Mouse (Mus musculus): ENCODE measurements around the gene Gata2. TPM values are rescaled to one million over a fixed set of nuclear protein-coding genes. Genes with fewer than 3 reads are reported as not detected.

Gata2 gene
- polyA plus RNA-seq, 1 experiment from 2014 or later = 9.0 TPM

GRCm38 (mm10) chr6:88204531-88205385 is 11.1 kb downstream of the Gata2 start:
- no peaks in the 10 kb centered on the region for H3K9me3 ChIP-seq
- peaks cover 5% of the 10 kb centered on the region; the same call in 1 of the 2 replicates for H3K4me1 ChIP-seq
- ATAC-seq (ENCODE audit: low FRiP score, low read depth) = 0 out of 2 replicates have a peak, but pooled peaks have one; percentile 11
- no peak overlapping the region for H3K4me2 ChIP-seq (replicated peaks)
- no peak overlapping the region for H3K9ac ChIP-seq
- peaks cover 93% of the 10 kb centered on the region for H3K27me3 ChIP-seq (replicated peaks)
- no peak overlapping the region for H3K27ac ChIP-seq
- WGBS = 4% methylated on average over 25 of the region's 25 CpGs
- H3K36me3 ChIP-seq = no peaks in the 10 kb centered on the region
- H3K4me3 ChIP-seq = no peak overlapping the region

- Histone ChIP-seq H3K27ac (no peak overlapping the region), H3K9ac (no peak overlapping the region), H3K4me2 (replicated peaks) (no peak overlapping the region), H3K4me1 (peaks cover 4% of the 10 kb centered on the region; the same call in 1 of the 2 replicates), H3K4me3 (no peak overlapping the region), H3K27me3 (replicated peaks) (peaks cover 91% of the 10 kb centered on the region), H3K9me3 (no peaks in the 10 kb centered on the region), H3K36me3 (no peaks in the 10 kb centered on the region)
- 0 out of 2 replicates have a peak, but pooled peaks have one; percentile 13 for ATAC-seq (ENCODE audit: low FRiP score, low read depth)
- WGBS = 9% methylated on average over 7 of the region's 7 CpGs
Observed at GRCm38 (mm10) chr6:88205386-88205700, 11.7 kb downstream of the Gata2 start.

GRCm38 (mm10) chr6:88205937-88206336 is 12.2 kb downstream of the Gata2 start:
- ATAC-seq (ENCODE audit: low FRiP score, low read depth) = no peak
- Histone ChIP-seq H3K36me3 (no peaks in the 10 kb centered on the region), H3K27me3 (replicated peaks) (peaks cover 85% of the 10 kb centered on the region), H3K27ac (no peak overlapping the region), H3K4me2 (replicated peaks) (no peak overlapping the region), H3K9me3 (no peaks in the 10 kb centered on the region), H3K4me3 (no peak overlapping the region), H3K4me1 (peaks cover 4% of the 10 kb centered on the region; the same call in 1 of the 2 replicates), H3K9ac (no peak overlapping the region)
- 10% methylated on average over 9 of the region's 9 CpGs for WGBS

- Histone ChIP-seq H3K9me3 (no peaks in the 10 kb centered on the region), H3K36me3 (no peaks in the 10 kb centered on the region), H3K4me2 (replicated peaks) (no peak overlapping the region), H3K9ac (no peak overlapping the region), H3K27me3 (replicated peaks) (peaks cover 79% of the 10 kb centered on the region), H3K27ac (no peak overlapping the region), H3K4me1 (peaks cover 4% of the 10 kb centered on the region; the same call in 1 of the 2 replicates), H3K4me3 (no peak overlapping the region)
- ATAC-seq (ENCODE audit: low FRiP score, low read depth) = no peak
- 51% methylated on average over 7 of the region's 7 CpGs for WGBS
Observed at GRCm38 (mm10) chr6:88206566-88206965, 12.9 kb downstream of the Gata2 start.

- WGBS = 83% methylated on average over 10 of the region's 10 CpGs
- peaks cover 70% of the 10 kb centered on the region for H3K27me3 ChIP-seq (replicated peaks)
- no peaks in the 10 kb centered on the region for H3K36me3 ChIP-seq
- no peaks in the 10 kb centered on the region for H3K9me3 ChIP-seq
- H3K9ac ChIP-seq = no peak overlapping the region
- no peak overlapping the region for H3K27ac ChIP-seq
- no peak overlapping the region for H3K4me3 ChIP-seq
- peaks cover 4% of the 10 kb centered on the region; the same call in 1 of the 2 replicates for H3K4me1 ChIP-seq
- no peak for ATAC-seq (ENCODE audit: low FRiP score, low read depth)
- H3K4me2 ChIP-seq (replicated peaks) = no peak overlapping the region
Observed at GRCm38 (mm10) chr6:88207403-88208033, 13.8 kb downstream of the Gata2 start.

- Histone ChIP-seq H3K4me2 (replicated peaks) (no peak overlapping the region), H3K36me3 (no peaks in the 10 kb centered on the region), H3K4me3 (no peak overlapping the region), H3K27ac (no peak overlapping the region), H3K9me3 (no peaks in the 10 kb centered on the region), H3K27me3 (replicated peaks) (peaks cover 66% of the 10 kb centered on the region), H3K4me1 (peaks cover 4% of the 10 kb centered on the region; the same call in 1 of the 2 replicates), H3K9ac (no peak overlapping the region)
- no peak for ATAC-seq (ENCODE audit: low FRiP score, low read depth)
- 88% methylated on average over 3 of the region's 3 CpGs for WGBS
Observed at GRCm38 (mm10) chr6:88208321-88208720, 14.6 kb downstream of the Gata2 start.

- no peak for ATAC-seq (ENCODE audit: low FRiP score, low read depth)
- 83% methylated on average over 5 of the region's 5 CpGs for WGBS
- Histone ChIP-seq H3K36me3 (no peaks in the 10 kb centered on the region), H3K4me3 (no peak overlapping the region), H3K27ac (no peak overlapping the region), H3K27me3 (replicated peaks) (peaks cover 55% of the 10 kb centered on the region), H3K4me1 (no peaks in the 10 kb centered on the region; the same call in 1 of the 2 replicates), H3K9me3 (no peaks in the 10 kb centered on the region), H3K4me2 (replicated peaks) (no peak overlapping the region), H3K9ac (no peak overlapping the region)
Observed at GRCm38 (mm10) chr6:88209453-88209852, 15.8 kb downstream of the Gata2 start.

- 64% methylated on average over 3 of the region's 3 CpGs for WGBS
- H3K9ac ChIP-seq = no peak overlapping the region
- peaks cover 48% of the 10 kb centered on the region for H3K27me3 ChIP-seq (replicated peaks)
- H3K4me3 ChIP-seq = no peak overlapping the region
- H3K36me3 ChIP-seq = no peaks in the 10 kb centered on the region
- H3K9me3 ChIP-seq = no peaks in the 10 kb centered on the region
- no peak overlapping the region for H3K4me2 ChIP-seq (replicated peaks)
- H3K27ac ChIP-seq = no peak overlapping the region
- no peaks in the 10 kb centered on the region for H3K4me1 ChIP-seq
- ATAC-seq (ENCODE audit: low FRiP score, low read depth) = no peak
Observed at GRCm38 (mm10) chr6:88210182-88210581, 16.5 kb downstream of the Gata2 start.

- Histone ChIP-seq H3K9ac (no peak overlapping the region), H3K27ac (no peak overlapping the region), H3K4me2 (replicated peaks) (no peak overlapping the region), H3K27me3 (replicated peaks) (peaks cover 5% of the 10 kb centered on the region), H3K4me1 (no peaks in the 10 kb centered on the region), H3K9me3 (no peaks in the 10 kb centered on the region), H3K36me3 (no peaks in the 10 kb centered on the region), H3K4me3 (no peak overlapping the region)
- 47% methylated on average over 6 of the region's 6 CpGs for WGBS
- no peak for ATAC-seq (ENCODE audit: low FRiP score, low read depth)
Observed at GRCm38 (mm10) chr6:88215797-88216196, 22.1 kb downstream of the Gata2 start.

GRCm38 (mm10) chr6:88216199-88216598 is 22.5 kb downstream of the Gata2 start:
- Histone ChIP-seq H3K27me3 (replicated peaks) (peaks cover 5% of the 10 kb centered on the region), H3K9me3 (no peaks in the 10 kb centered on the region), H3K9ac (no peak overlapping the region), H3K27ac (no peak overlapping the region), H3K4me1 (no peaks in the 10 kb centered on the region), H3K36me3 (no peaks in the 10 kb centered on the region), H3K4me2 (replicated peaks) (no peak overlapping the region), H3K4me3 (no peak overlapping the region)
- no peak for ATAC-seq (ENCODE audit: low FRiP score, low read depth)
- 74% methylated on average over 4 of the region's 4 CpGs for WGBS

GRCm38 (mm10) chr6:88219094-88219493 is 25.4 kb downstream of the Gata2 start:
- no peaks in the 10 kb centered on the region for H3K4me1 ChIP-seq
- H3K27ac ChIP-seq = no peak overlapping the region
- ATAC-seq (ENCODE audit: low FRiP score, low read depth) = no peak
- WGBS = 38% methylated on average over 4 of the region's 4 CpGs
- H3K27me3 ChIP-seq (replicated peaks) = no peaks in the 10 kb centered on the region; the same call in none of the 2 replicates
- H3K4me3 ChIP-seq = no peak overlapping the region
- H3K9me3 ChIP-seq = no peaks in the 10 kb centered on the region
- H3K36me3 ChIP-seq = no peaks in the 10 kb centered on the region
- H3K9ac ChIP-seq = no peak overlapping the region
- H3K4me2 ChIP-seq (replicated peaks) = no peak overlapping the region

GRCm38 (mm10) chr6:88221968-88222367 is 28.3 kb downstream of the Gata2 start, which contains the start of gene Dnajb8:
TSS of gene Dnajb8 (plus strand) at chr6:88222268.
- no peaks in the 10 kb centered on the region for H3K36me3 ChIP-seq

More at GRCm38 (mm10) chr6:88221968-88222367, 28.3 kb downstream of the Gata2 start, which contains the start of gene Dnajb8:
- Histone ChIP-seq H3K4me1 (peaks cover 6% of the 10 kb centered on the region), H3K27ac (no peak within 1 kb of the TSS), H3K4me3 (no peak within 1 kb of the TSS), H3K27me3 (replicated peaks) (peaks cover 5% of the 10 kb centered on the region; the same call in 1 of the 2 replicates), H3K9me3 (no peaks in the 10 kb centered on the region), H3K9ac (no peak within 1 kb of the TSS), H3K4me2 (replicated peaks) (no peak within 1 kb of the TSS)
- 50% methylated on average over 10 of the region's 10 CpGs for WGBS
- no peak for ATAC-seq (ENCODE audit: low FRiP score, low read depth)

All from neural tube, embryonic 12.5 days (tissue).